Mouse (Mus musculus) liver, embryonic 16.5 days (tissue): ENCODE data around the gene Os9. TPM values are rescaled to one million over a fixed set of nuclear protein-coding genes. Genes with fewer than 3 reads are reported as not detected.
"Not testable (repeated sequence)": the region's sequence is repeated elsewhere in the genome, so short reads cannot be mapped to it uniquely, and the experiment has no call there.

Experiments
- ATAC-seq: fragments of 200-750 bp; cut with Nextera tagmentation; 2 replicates; pipeline ENCODE4 v1.8.0; 2017; ENCODE audit warnings: low read depth, mild to moderate bottlenecking, moderate number of reproducible peaks, moderate library complexity
- H3K27ac ChIP-seq: fragments of 300-500 bp; sonication (generic); 2 replicates; pipeline ENCODE4 v1.5.1; 2014; ENCODE audit warnings: mild to moderate bottlenecking, low read length
- H3K27me3 ChIP-seq: fragments of 300-500 bp; sonication (generic); 2 replicates; pipeline ENCODE4 v1.6.1; 2014; ENCODE audit warnings: low read depth, low read length, mixed read lengths; ENCODE audit not compliant: control insufficient read depth, insufficient read depth
- H3K36me3 ChIP-seq: fragments of 300-500 bp; sonication (generic); 2 replicates; pipeline ENCODE4 v1.6.1; 2014; ENCODE audit warnings: mild to moderate bottlenecking; ENCODE audit not compliant: control insufficient read depth, insufficient read depth
- H3K4me1 ChIP-seq: fragments of 300-500 bp; sonication (generic); 2 replicates; pipeline ENCODE4 v1.6.1; 2014; ENCODE audit warnings: low read depth, low read length, mixed read lengths; ENCODE audit not compliant: control insufficient read depth
- H3K4me2 ChIP-seq: fragments of 300-500 bp; sonication (generic); 2 replicates; pipeline ENCODE4 v1.6.1; 2014; ENCODE audit warnings: low read depth, low read length, mixed read lengths
- H3K4me3 ChIP-seq: fragments of 300-500 bp; sonication (generic); 2 replicates; pipeline ENCODE4 v1.5.1; 2014; ENCODE audit warnings: low read depth, mild to moderate bottlenecking, low read length
- H3K9ac ChIP-seq: fragments of 300-500 bp; sonication (generic); 2 replicates; pipeline ENCODE4 v1.6.1; 2014; ENCODE audit warnings: low read depth, low read length
- H3K9me3 ChIP-seq: fragments of 300-500 bp; sonication (generic); replicated peaks from 2 replicates; pipeline ENCODE4 v1.6.1; 2016; ENCODE audit warnings: low read length; ENCODE audit not compliant: control insufficient read depth
- WGBS: fragments of 180-500 bp; shearing (Covaris S2); extraction: QIAGEN DNeasy Blood & Tissue Kit; methylation state at CpG from one replicate; pipeline ENCODE4 v1.1.7; 2014; ENCODE audit not compliant: insufficient replicate concordance; 5-methylcytosine and 5-hydroxymethylcytosine counted together
- polyA plus RNA-seq: library from polyadenylated mRNA; unstranded; fragments of >200 nt; fragmentation: Nextera tagmentation; extraction: Ambion mirVana; gene quantifications from 2 replicates; pipeline ENCODE4 v1.2.1, GENCODE M21; 2015

Gene Os9
- polyA plus RNA-seq, 1 experiment from 2014 or later, result 65.6 TPM

DNA sequence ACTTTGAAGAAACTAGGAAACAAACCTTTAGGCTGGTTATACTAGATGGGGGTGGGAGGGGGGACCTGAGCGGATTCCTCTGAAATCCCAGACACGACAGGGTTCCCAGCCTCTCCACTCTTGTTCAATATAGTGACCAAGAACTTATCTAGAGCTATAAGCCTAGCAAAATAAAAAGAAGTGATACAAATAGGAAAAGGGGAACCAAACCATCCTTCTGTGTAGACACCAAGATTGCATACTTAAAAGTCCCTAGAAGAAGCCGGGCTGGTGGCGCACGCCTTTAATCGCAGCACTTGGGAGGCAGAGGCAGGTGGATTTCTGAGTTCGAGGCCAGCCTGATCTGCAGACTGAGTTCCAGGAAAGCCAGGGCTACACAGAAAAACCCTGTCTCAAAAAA, 32.4 kb upstream of the Os9 start:
- no peak overlapping the region for H3K27ac ChIP-seq
- no peak overlapping the region for H3K4me2 ChIP-seq
- 78% methylated on average over 7 of the region's 7 CpGs for WGBS
- H3K4me3 ChIP-seq, result no peak overlapping the region
- H3K27me3 ChIP-seq, result no peaks in the 10 kb centered on the region
- ATAC-seq, result no peak
- H3K9me3 ChIP-seq, result no peaks in the 10 kb centered on the region
- H3K4me1 ChIP-seq, result peaks cover 7% of the 10 kb centered on the region; the same call in 1 of the 2 replicates
- H3K36me3 ChIP-seq, result no peaks in the 10 kb centered on the region
- no peak overlapping the region for H3K9ac ChIP-seq

- not testable (repeated sequence) for H3K27me3 ChIP-seq, H3K4me2 ChIP-seq, ATAC-seq, H3K9me3 ChIP-seq, H3K9ac ChIP-seq, H3K4me1 ChIP-seq, H3K4me3 ChIP-seq, H3K36me3 ChIP-seq, H3K27ac ChIP-seq
- WGBS, result 71% methylated on average over 10 of the region's 10 CpGs
These were observed 31.6 kb upstream of the Os9 start for GRCm38 (mm10) chr10:127152556-127152955.

GRCm38 (mm10) chr10:127151233-127151632, 30.3 kb upstream of the Os9 start:
- H3K36me3 ChIP-seq, ATAC-seq, H3K9me3 ChIP-seq, H3K4me3 ChIP-seq, H3K27ac ChIP-seq, H3K4me1 ChIP-seq, H3K27me3 ChIP-seq, H3K4me2 ChIP-seq, H3K9ac ChIP-seq: not testable (repeated sequence)
- WGBS, result 70% methylated on average over 3 of the region's 3 CpGs

DNA sequence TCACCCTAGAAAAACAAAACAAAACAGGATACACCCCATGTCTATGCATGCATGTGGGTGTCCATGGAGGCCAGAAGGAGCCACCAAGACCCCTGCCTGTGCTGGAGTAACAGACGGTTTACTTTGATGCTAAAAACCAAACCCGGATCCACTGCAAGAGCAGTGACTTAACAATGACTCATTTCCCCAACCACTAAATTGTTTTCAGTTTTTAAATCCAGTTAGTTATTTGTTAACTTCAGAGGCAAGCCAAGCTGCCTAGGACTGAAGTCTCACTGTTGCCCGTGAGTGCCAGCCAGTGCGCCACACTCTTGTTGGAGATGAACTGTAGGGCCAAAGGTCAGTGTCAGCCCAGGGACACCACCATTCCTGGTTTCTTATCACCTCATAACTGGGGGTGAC, 29.5 kb upstream of the Os9 start:
- WGBS, result 57% methylated on average over 4 of the region's 4 CpGs
- Histone ChIP-seq H3K4me1 (peaks cover 7% of the 10 kb centered on the region), H3K4me2 (no peak overlapping the region), H3K9me3 (no peaks in the 10 kb centered on the region), H3K36me3 (no peaks in the 10 kb centered on the region), H3K9ac (no peak overlapping the region), H3K27ac (0 out of 2 replicates have a peak overlapping the region, but pooled peaks have one; percentile 11), H3K4me3 (no peak overlapping the region), H3K27me3 (no peaks in the 10 kb centered on the region)
- peak; percentile 58 for ATAC-seq

DNA sequence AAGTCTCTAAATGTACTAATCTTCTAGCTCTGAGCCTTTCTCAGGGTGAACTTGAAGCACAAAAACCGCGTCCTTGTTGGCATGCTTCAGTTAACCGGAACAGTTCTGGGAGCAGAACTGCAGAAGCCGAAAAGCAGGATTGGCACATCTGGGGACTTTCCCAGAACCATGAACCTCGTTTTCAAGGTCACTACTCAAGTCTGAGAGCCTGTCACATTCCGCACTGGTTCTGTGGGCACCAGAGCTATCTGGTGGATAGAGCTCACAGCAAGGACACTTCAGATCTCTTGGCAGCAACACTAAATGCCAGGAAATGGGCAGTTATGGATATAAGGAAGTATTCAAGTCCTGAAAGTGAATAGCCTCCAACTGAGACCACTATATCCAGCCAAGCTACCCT, 26.2 kb upstream of the Os9 start:
- H3K9ac ChIP-seq, result no peak overlapping the region
- H3K27ac ChIP-seq, result no peak overlapping the region
- no peaks in the 10 kb centered on the region for H3K36me3 ChIP-seq
- no peak overlapping the region for H3K4me3 ChIP-seq
- no peak overlapping the region for H3K4me2 ChIP-seq
- no peaks in the 10 kb centered on the region for H3K27me3 ChIP-seq
- H3K9me3 ChIP-seq, result no peaks in the 10 kb centered on the region
- 62% methylated on average over 6 of the region's 6 CpGs for WGBS
- peaks cover 7% of the 10 kb centered on the region for H3K4me1 ChIP-seq
- no peak for ATAC-seq

DNA sequence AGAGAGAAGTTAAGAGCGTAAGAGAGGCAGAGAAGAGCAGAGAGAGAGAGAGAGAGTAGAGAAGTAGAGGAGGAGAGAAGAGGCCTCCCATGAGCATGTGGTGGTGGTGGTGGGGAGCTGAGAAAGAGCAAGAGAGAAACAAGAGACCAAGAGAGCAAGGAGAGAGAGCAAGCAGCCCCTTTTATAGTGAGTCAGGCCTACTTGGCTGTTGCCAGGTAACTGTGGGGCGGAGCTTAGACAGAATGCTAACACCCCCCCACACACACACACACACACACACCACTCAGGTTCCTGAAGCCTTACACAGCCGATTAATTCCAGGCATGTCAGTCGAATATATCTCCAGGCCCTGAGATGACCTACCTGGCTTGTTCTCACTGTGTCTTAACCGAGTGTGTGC, 24.4 kb upstream of the Os9 start:
- Histone ChIP-seq H3K36me3 (no peaks in the 10 kb centered on the region), H3K9me3 (no peaks in the 10 kb centered on the region), H3K27ac (no peak overlapping the region), H3K27me3 (no peaks in the 10 kb centered on the region), H3K4me2 (no peak overlapping the region), H3K4me1 (no peaks in the 10 kb centered on the region; the same call in 1 of the 2 replicates), H3K9ac (no peak overlapping the region), H3K4me3 (no peak overlapping the region)
- ATAC-seq, result no peak
- 70% methylated on average over 5 of the region's 5 CpGs for WGBS

- no peaks in the 10 kb centered on the region for H3K36me3 ChIP-seq
- no peaks in the 10 kb centered on the region; the same call in 1 of the 2 replicates for H3K4me1 ChIP-seq
- no peaks in the 10 kb centered on the region for H3K27me3 ChIP-seq
- WGBS, result 59% methylated on average over 7 of the region's 7 CpGs
- no peak overlapping the region for H3K4me2 ChIP-seq
- no peaks in the 10 kb centered on the region for H3K9me3 ChIP-seq
- no peak overlapping the region for H3K27ac ChIP-seq
- ATAC-seq, result no peak
- H3K9ac ChIP-seq, result no peak overlapping the region
- no peak overlapping the region for H3K4me3 ChIP-seq
These were observed 23.6 kb upstream of the Os9 start for GRCm38 (mm10) chr10:127144536-127144935.

DNA sequence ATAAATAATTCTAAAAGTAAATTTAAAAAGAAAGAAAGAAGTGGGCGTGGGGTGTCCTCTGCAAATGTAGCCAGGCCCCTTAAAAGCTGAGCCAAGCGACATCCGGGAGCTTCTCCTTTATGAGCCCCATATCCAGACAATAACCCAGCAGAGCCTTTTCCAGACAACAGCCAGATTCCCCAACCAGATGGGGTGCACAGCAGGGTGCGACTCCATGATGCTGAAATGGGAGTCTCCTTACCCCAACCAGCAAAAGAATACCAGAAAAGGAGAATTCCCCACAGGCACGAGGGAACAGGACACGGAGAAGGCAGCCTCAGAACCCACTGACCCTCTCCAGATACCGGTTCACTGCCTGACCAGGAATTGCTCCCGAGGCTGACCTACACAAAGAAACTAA, 22.3 kb upstream of the Os9 start:
- no peak for ATAC-seq
- Histone ChIP-seq H3K9ac (no peak overlapping the region), H3K27ac (no peak overlapping the region), H3K4me1 (peaks cover 8% of the 10 kb centered on the region), H3K27me3 (no peaks in the 10 kb centered on the region), H3K4me3 (no peak overlapping the region), H3K36me3 (no peaks in the 10 kb centered on the region), H3K4me2 (no peak overlapping the region), H3K9me3 (no peaks in the 10 kb centered on the region)
- 75% methylated on average over 8 of the region's 8 CpGs for WGBS

GRCm38 (mm10) chr10:127141500-127141899, 20.6 kb upstream of the Os9 start:
- Histone ChIP-seq H3K4me1 (peaks cover 18% of the 10 kb centered on the region), H3K27me3 (no peaks in the 10 kb centered on the region), H3K27ac (no peak overlapping the region), H3K4me3 (no peak overlapping the region), H3K9ac (no peak overlapping the region), H3K36me3 (no peaks in the 10 kb centered on the region), H3K4me2 (no peak overlapping the region), H3K9me3 (no peaks in the 10 kb centered on the region)
- 51% methylated on average over 8 of the region's 8 CpGs for WGBS
- ATAC-seq, result no peak
